Mouse (Mus musculus): ENCODE measurements around the gene Sorl1.
"Not testable (repeated sequence)": the region's sequence is repeated elsewhere in the genome, so short reads cannot be mapped to it uniquely, and the experiment has no call there.

DNA sequence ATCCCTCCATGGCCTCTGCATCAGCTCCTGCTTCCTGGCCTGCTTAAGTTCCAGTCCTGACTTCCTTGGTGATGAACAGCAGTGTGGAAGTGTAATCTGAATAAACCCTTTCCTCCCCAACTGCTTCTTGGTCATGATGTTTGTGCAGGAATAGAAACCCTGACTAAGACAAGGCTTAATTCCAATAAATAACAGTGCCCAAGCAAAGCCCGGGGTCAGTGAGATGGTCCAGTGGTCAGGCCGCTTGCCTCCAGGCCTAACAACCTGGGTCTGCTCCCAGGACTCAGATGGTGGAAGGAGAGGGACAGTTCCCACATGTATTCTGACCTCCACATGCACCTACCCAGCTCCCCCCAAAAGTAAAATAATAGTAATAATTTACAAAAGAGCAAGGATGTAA, 65.1 kb downstream of the Sorl1 start:
- not testable (repeated sequence) for TF ChIP-seq CTCF (IDR thresholded peaks at IDR 0.05; ENCODE audit: borderline replicate concordance, insufficient read depth, low read length); POLR2A (IDR thresholded peaks at IDR 0.05; ENCODE audit: low read depth, low read length)
